Mouse (Mus musculus) stomach, postnatal 0 days (tissue): Measurements from ENCODE around the gene Otulin. TPM values are rescaled to one million over a fixed set of nuclear protein-coding genes. Genes with fewer than 3 reads are reported as not detected.
A peak's percentile ranks its signal among the peaks of the same experiment; 100 is the strongest.

ENCODE experiments used
- ATAC-seq: fragments of 200-750 bp; cut with Nextera tagmentation; 2 replicates; pipeline ENCODE4 v1.8.0; 2017; ENCODE audit not compliant: low FRiP score, low TSS enrichment
- DNase-seq: peaks from one replicate; pipeline ENCODE4 v3.0.0-alpha.2; 2016; ENCODE audit warnings: low spot score
- H3K27ac ChIP-seq: fragments of 300-500 bp; sonication (generic); replicated peaks from 2 replicates; pipeline ENCODE4 v1.5.1; 2014; ENCODE audit warnings: mild to moderate bottlenecking, control low read depth
- H3K27me3 ChIP-seq: fragments of 300-500 bp; sonication (generic); 2 replicates; pipeline ENCODE4 v1.6.1; 2014; ENCODE audit warnings: low read length; ENCODE audit not compliant: control insufficient read depth, insufficient read depth
- H3K36me3 ChIP-seq: fragments of 300-500 bp; sonication (generic); 2 replicates; pipeline ENCODE4 v1.6.1; 2014; ENCODE audit warnings: low read length, mixed read lengths; ENCODE audit not compliant: control insufficient read depth, insufficient read depth
- H3K4me1 ChIP-seq: fragments of 300-500 bp; sonication (generic); replicated peaks from 2 replicates; pipeline ENCODE4 v1.6.1; 2014; ENCODE audit warnings: antibody characterized with exemption; ENCODE audit not compliant: control insufficient read depth, insufficient read depth
- H3K4me2 ChIP-seq: fragments of 300-500 bp; sonication (generic); replicated peaks from 2 replicates; pipeline ENCODE4 v1.6.1; 2014; ENCODE audit warnings: low read depth, mild to moderate bottlenecking, control low read depth, moderate library complexity
- H3K4me3 ChIP-seq: fragments of 300-500 bp; sonication (generic); 2 replicates; pipeline ENCODE4 v1.5.1; 2014; ENCODE audit warnings: low read depth, low read length, control low read depth
- H3K9ac ChIP-seq: fragments of 300-500 bp; sonication (generic); 2 replicates; pipeline ENCODE4 v1.6.1; 2014; ENCODE audit warnings: mild to moderate bottlenecking, low read length, control low read depth, mixed read lengths
- H3K9me3 ChIP-seq: fragments of 300-500 bp; sonication (generic); 2 replicates; pipeline ENCODE4 v1.6.1; 2016; ENCODE audit warnings: low read length; ENCODE audit not compliant: control insufficient read depth
- CTCF ChIP-seq: IDR thresholded peaks from 2 replicates; pipeline ENCODE4 v1.5.1; 2016; ENCODE audit warnings: antibody characterized with exemption, low read depth, mild to moderate bottlenecking, moderate library complexity
- EP300 ChIP-seq: optimal IDR thresholded peaks from 2 replicates; pipeline ENCODE3; 2016; ENCODE audit warnings: antibody characterized with exemption
- WGBS: fragments of 180-500 bp; shearing (Covaris S2); extraction: QIAGEN DNeasy Blood & Tissue Kit; methylation state at CpG from one replicate; pipeline ENCODE4 v1.1.7; 2014; 5-methylcytosine and 5-hydroxymethylcytosine counted together
- polyA plus RNA-seq: library from polyadenylated mRNA; unstranded; fragments of >200 nt; fragmentation: Nextera tagmentation; extraction: Ambion mirVana; gene quantifications from 2 replicates; pipeline ENCODE4 v1.2.1, GENCODE M21; 2015

Otulin gene
- polyA plus RNA-seq, 1 experiment from 2014 or later: 23.7 TPM

- DNase-seq: no peak
- no peak for ATAC-seq
- no peak for TF ChIP-seq CTCF
- no peak for TF ChIP-seq EP300
Measured at GRCm38 (mm10) chr15:27633941-27634900, 3.7 kb upstream of the Otulin start.

GRCm38 (mm10) chr15:27629800-27630600 lies 493 bp downstream of the Otulin start:
- peak overlapping the region; percentile 83 for H3K27ac ChIP-seq
- peak; percentile 79 for ATAC-seq

More at GRCm38 (mm10) chr15:27633941-27634900, 3.7 kb upstream of the Otulin start:
- 55% methylated on average over 8 of the region's 8 CpGs for WGBS
- Histone ChIP-seq H3K36me3 (no peaks in the 10 kb centered on the region), H3K4me3 (no peak overlapping the region), H3K4me1 (peaks cover under 1% of the 10 kb centered on the region; the same call in 1 of the 2 replicates), H3K27ac (peak overlapping the region; percentile 65), H3K4me2 (no peak overlapping the region), H3K27me3 (no peaks in the 10 kb centered on the region), H3K9ac (no peak overlapping the region), H3K9me3 (no peaks in the 10 kb centered on the region)

GRCm38 (mm10) chr15:27629046-27629445 lies 1.4 kb downstream of the Otulin start:
- 64% methylated on average over 4 of the region's 4 CpGs for WGBS
- 0 out of 2 replicates have a peak, but pooled peaks cover 4% of the 10 kb centered on the region for H3K36me3 ChIP-seq
- 0 out of 2 replicates have a peak overlapping the region, but pooled peaks have one; percentile 80 for H3K4me3 ChIP-seq
- no peak for TF ChIP-seq EP300
- no peak for TF ChIP-seq CTCF
- H3K27ac ChIP-seq: no peak overlapping the region
- DNase-seq (no peak), ATAC-seq (no peak)
- H3K9ac ChIP-seq: no peak overlapping the region
- no peaks in the 10 kb centered on the region for H3K9me3 ChIP-seq
- H3K27me3 ChIP-seq: no peaks in the 10 kb centered on the region
- peaks cover 5% of the 10 kb centered on the region; the same call in 1 of the 2 replicates for H3K4me1 ChIP-seq
- H3K4me2 ChIP-seq: peak overlapping the region; percentile 82

More at GRCm38 (mm10) chr15:27629800-27630600, 493 bp downstream of the Otulin start:
- TF ChIP-seq CTCF: no peak
- no peak for TF ChIP-seq EP300
- Histone ChIP-seq H3K9ac (peak overlapping the region; percentile 93), H3K36me3 (0 out of 2 replicates have a peak, but pooled peaks cover 4% of the 10 kb centered on the region), H3K4me1 (peaks cover 5% of the 10 kb centered on the region; the same call in 1 of the 2 replicates), H3K27me3 (no peaks in the 10 kb centered on the region), H3K4me3 (peak overlapping the region; percentile 80), H3K4me2 (peak overlapping the region; percentile 82), H3K9me3 (no peaks in the 10 kb centered on the region)
- DNase-seq: peak; percentile 35
- 2% methylated on average over 26 of the region's 53 CpGs for WGBS

- no peak overlapping the region for H3K9ac ChIP-seq
- no peak overlapping the region for H3K4me2 ChIP-seq
- no peak overlapping the region for H3K4me3 ChIP-seq
- H3K9me3 ChIP-seq: no peaks in the 10 kb centered on the region
- ATAC-seq (no peak), DNase-seq (no peak)
- TF ChIP-seq EP300 (no peak), CTCF (no peak)
- 0 out of 2 replicates have a peak, but pooled peaks cover 4% of the 10 kb centered on the region for H3K36me3 ChIP-seq
- H3K27ac ChIP-seq: no peak overlapping the region
- H3K4me1 ChIP-seq: peaks cover 5% of the 10 kb centered on the region; the same call in 1 of the 2 replicates
- WGBS: 81% methylated on average over 9 of the region's 9 CpGs
- H3K27me3 ChIP-seq: no peaks in the 10 kb centered on the region
Measured at GRCm38 (mm10) chr15:27627794-27628193, 2.7 kb downstream of the Otulin start.

- no peaks in the 10 kb centered on the region for H3K27me3 ChIP-seq
- H3K4me1 ChIP-seq: peaks cover 5% of the 10 kb centered on the region; the same call in 1 of the 2 replicates
- no peak overlapping the region for H3K27ac ChIP-seq
- no peak overlapping the region for H3K9ac ChIP-seq
- 97% methylated on average over 1 of the region's 1 CpGs for WGBS
- H3K36me3 ChIP-seq: 0 out of 2 replicates have a peak, but pooled peaks cover 10% of the 10 kb centered on the region
- no peak for ATAC-seq
- no peak overlapping the region for H3K4me2 ChIP-seq
- H3K9me3 ChIP-seq: no peaks in the 10 kb centered on the region
- H3K4me3 ChIP-seq: no peak overlapping the region
- no peak for TF ChIP-seq CTCF
- TF ChIP-seq EP300: no peak
- DNase-seq: no peak
Measured at GRCm38 (mm10) chr15:27626314-27626713, 4.2 kb downstream of the Otulin start.
